Mouse (Mus musculus): ENCODE results near the gene Samd10. TPM values are rescaled to one million over a fixed set of nuclear protein-coding genes. Genes with fewer than 3 reads are reported as not detected.

Samd10 gene
- total and polyA plus RNA-seq, 2 experiments, result 0.55 to 4.6 TPM

DNA sequence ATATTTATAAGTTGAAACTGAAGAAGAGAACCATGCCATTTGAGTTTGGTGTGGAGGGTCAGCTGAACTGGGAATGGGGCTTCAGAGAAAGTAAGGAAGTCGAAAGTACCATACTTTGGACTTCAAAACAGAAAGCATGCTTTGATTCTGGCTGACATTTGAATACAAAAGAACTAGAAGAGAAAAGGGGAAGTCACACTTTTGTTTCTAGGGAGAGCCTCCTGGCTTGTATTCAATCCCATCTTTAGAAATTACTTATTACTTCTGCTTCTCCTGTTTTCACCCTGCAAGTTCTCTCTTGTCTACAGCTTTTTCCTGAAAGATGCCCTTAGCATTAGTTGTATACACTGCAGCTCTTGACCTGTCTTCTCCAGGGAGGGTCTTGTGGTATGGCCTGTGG is 50.8 kb downstream of the Samd10 start:
- DNase-seq (ENCODE audit: extremely low read depth, low read depth, low spot score), result no peak
- Histone ChIP-seq H3K36me3 (ENCODE audit: control insufficient read depth, insufficient read depth, low read length) (peaks cover 42% of the 10 kb centered on the region), H3K9ac (ENCODE audit: low read depth, low read length) (no peak overlapping the region), H3K4me1 (ENCODE audit: control insufficient read depth, insufficient read depth, low read length) (no peaks in the 10 kb centered on the region), H3K79me2 (ENCODE audit: control insufficient read depth, insufficient read depth, low read length) (no peaks in the 10 kb centered on the region), H3K27me3 (ENCODE audit: control insufficient read depth, insufficient read depth, low read length) (no peaks in the 10 kb centered on the region), H3K4me3 (ENCODE audit: insufficient read depth, low read depth, low read length) (no peak overlapping the region), H3K27ac (replicated peaks; ENCODE audit: insufficient read depth, low read depth, low read length) (no peak overlapping the region)
- WGBS, result 81% methylated on average over 1 of the region's 1 CpGs
- TF ChIP-seq CTCF (IDR thresholded peaks at IDR 0.05; ENCODE audit: low read depth, low read length) (no peak), POLR2A (IDR thresholded peaks at IDR 0.05; ENCODE audit: extremely low read depth, insufficient read depth, low read length) (no peak)

DNA sequence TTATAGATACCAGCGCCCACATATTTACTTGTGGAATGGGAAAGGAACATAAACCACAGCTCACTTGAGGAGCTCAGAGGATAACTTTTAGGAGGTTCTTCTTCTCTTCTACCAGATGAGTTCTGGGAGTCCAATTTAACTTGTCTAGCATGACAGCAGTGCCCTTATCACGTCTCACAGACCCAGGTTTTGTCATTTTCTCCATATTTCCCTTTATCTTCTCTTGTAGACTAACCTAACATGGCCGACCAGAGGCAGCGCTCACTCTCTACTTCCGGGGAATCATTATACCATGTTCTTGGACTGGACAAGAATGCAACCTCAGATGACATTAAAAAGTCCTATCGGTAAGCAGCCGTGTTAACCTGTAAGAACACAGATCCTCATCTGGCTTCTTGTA is 52.9 kb downstream of the Samd10 start:
- no peak overlapping the region for H3K4me3 ChIP-seq (ENCODE audit: insufficient read depth, low read depth, low read length)
- H3K9ac ChIP-seq (ENCODE audit: low read depth, low read length), result no peak overlapping the region
- WGBS, result 96% methylated on average over 7 of the region's 7 CpGs
- peaks cover 34% of the 10 kb centered on the region for H3K36me3 ChIP-seq (ENCODE audit: control insufficient read depth, insufficient read depth, low read length)
- H3K79me2 ChIP-seq (ENCODE audit: control insufficient read depth, insufficient read depth, low read length), result peaks cover 7% of the 10 kb centered on the region; the same call in 1 of the 2 replicates
- TF ChIP-seq CTCF (IDR thresholded peaks at IDR 0.05; ENCODE audit: low read depth, low read length) (no peak), POLR2A (IDR thresholded peaks at IDR 0.05; ENCODE audit: extremely low read depth, insufficient read depth, low read length) (no peak)
- no peaks in the 10 kb centered on the region for H3K27me3 ChIP-seq (ENCODE audit: control insufficient read depth, insufficient read depth, low read length)
- H3K4me1 ChIP-seq (ENCODE audit: control insufficient read depth, insufficient read depth, low read length), result no peaks in the 10 kb centered on the region
- DNase-seq (ENCODE audit: extremely low read depth, low read depth, low spot score), result no peak
- no peak overlapping the region for H3K27ac ChIP-seq (replicated peaks; ENCODE audit: insufficient read depth, low read depth, low read length)

Other genes with a start within 250 kb of the Samd10 start
- 17.9 and 18.9 TPM in 2 replicates for gene Zgpat, start 234.3 kb downstream of the Samd10 start, total RNA-seq (2014; rRNA removed)
- gene Zgpat, start 234.3 kb downstream of the Samd10 start, polyA plus RNA-seq (2012; rRNA removed), result 18.2 and 22.5 TPM in 2 replicates
- 10.1 and 14.2 TPM in 2 replicates for gene Arfrp1, start 233.8 kb downstream of the Samd10 start, total RNA-seq (2014; rRNA removed)
- gene Arfrp1, start 233.8 kb downstream of the Samd10 start, polyA plus RNA-seq (2012; rRNA removed), result 11.9 and 15.0 TPM in 2 replicates
- gene Lime1, start 219.1 kb downstream of the Samd10 start, total RNA-seq (2014; rRNA removed), result 9.7 and 11.3 TPM in 2 replicates
- gene Lime1, start 219.1 kb downstream of the Samd10 start, polyA plus RNA-seq (2012; rRNA removed), result 22.2 and 36.9 TPM in 2 replicates
- 5.2 and 5.3 TPM in 2 replicates for gene Zbtb46, start 139.8 kb downstream of the Samd10 start, total RNA-seq (2014; rRNA removed)
- gene Zbtb46, start 139.8 kb downstream of the Samd10 start, polyA plus RNA-seq (2012; rRNA removed), result 2.4 and 2.8 TPM in 2 replicates
- gene Abhd16b, start 106.0 kb downstream of the Samd10 start, total RNA-seq (2014; rRNA removed), result not detected in 2 replicates
- gene Abhd16b, start 106.0 kb downstream of the Samd10 start, polyA plus RNA-seq (2012; rRNA removed), result not detected in 2 replicates
- gene Tpd52l2, start 102.1 kb downstream of the Samd10 start, total RNA-seq (2014; rRNA removed), result 26.2 and 27.1 TPM in 2 replicates
- gene Tpd52l2, start 102.1 kb downstream of the Samd10 start, polyA plus RNA-seq (2012; rRNA removed), result 18.8 and 23.0 TPM in 2 replicates
- 20.2 and 23.8 TPM in 2 replicates for gene Dnajc5, start 78.7 kb downstream of the Samd10 start, total RNA-seq (2014; rRNA removed)
- 28.6 and 30.7 TPM in 2 replicates for gene Dnajc5, start 78.7 kb downstream of the Samd10 start, polyA plus RNA-seq (2012; rRNA removed)
- gene Uckl1, start 14.3 kb downstream of the Samd10 start, total RNA-seq (2014; rRNA removed), result 28.1 and 30.9 TPM in 2 replicates
- gene Uckl1, start 14.3 kb downstream of the Samd10 start, polyA plus RNA-seq (2012; rRNA removed), result 49.1 and 90.1 TPM in 2 replicates
- 24.3 and 27.3 TPM in 2 replicates for gene Prpf6, start 7.3 kb downstream of the Samd10 start, total RNA-seq (2014; rRNA removed)
- gene Prpf6, start 7.3 kb downstream of the Samd10 start, polyA plus RNA-seq (2012; rRNA removed), result 11.1 and 13.4 TPM in 2 replicates
- 9.5 and 15.1 TPM in 2 replicates for gene Zfp512b, start 6.4 kb downstream of the Samd10 start, total RNA-seq (2014; rRNA removed)
- 16.9 and 28.0 TPM in 2 replicates for gene Zfp512b, start 6.4 kb downstream of the Samd10 start, polyA plus RNA-seq (2012; rRNA removed)
- not detected in 2 replicates for gene Gm29797, start 57.8 kb upstream of the Samd10 start, total RNA-seq (2014; rRNA removed)
- not detected in 2 replicates for gene Gm29797, start 57.8 kb upstream of the Samd10 start, polyA plus RNA-seq (2012; rRNA removed)
- gene Sox18, start 72.4 kb upstream of the Samd10 start, total RNA-seq (2014; rRNA removed), result 1.4 and 2.9 TPM in 2 replicates
- 8.0 and 9.8 TPM in 2 replicates for gene Sox18, start 72.4 kb upstream of the Samd10 start, polyA plus RNA-seq (2012; rRNA removed)
- 1.1 and 1.4 TPM in 2 replicates for gene Tcea2, start 81.1 kb upstream of the Samd10 start, total RNA-seq (2014; rRNA removed)
- gene Tcea2, start 81.1 kb upstream of the Samd10 start, polyA plus RNA-seq (2012; rRNA removed), result 1.8 and 2.8 TPM in 2 replicates
- 1.5 and 3.2 TPM in 2 replicates for gene Rgs19, start 94.8 kb upstream of the Samd10 start, total RNA-seq (2014; rRNA removed)
- gene Rgs19, start 94.8 kb upstream of the Samd10 start, polyA plus RNA-seq (2012; rRNA removed), result 4.5 and 7.8 TPM in 2 replicates
- not detected in 2 replicates for gene Lkaaear1, start 99.2 kb upstream of the Samd10 start, total RNA-seq (2014; rRNA removed)
- not detected in 2 replicates for gene Lkaaear1, start 99.2 kb upstream of the Samd10 start, polyA plus RNA-seq (2012; rRNA removed)
- 0.13 TPM in 1 of 2 replicates, not detected in the other for gene Oprl1, start 115.8 kb upstream of the Samd10 start, total RNA-seq (2014; rRNA removed)
- 0.06 TPM in 1 of 2 replicates, not detected in the other for gene Oprl1, start 115.8 kb upstream of the Samd10 start, polyA plus RNA-seq (2012; rRNA removed)
- not detected in 2 replicates for gene Myt1, start 164.1 kb upstream of the Samd10 start, total RNA-seq (2014; rRNA removed)
- gene Myt1, start 164.1 kb upstream of the Samd10 start, polyA plus RNA-seq (2012; rRNA removed), result not detected in 2 replicates
- gene Pcmtd2, start 238.6 kb upstream of the Samd10 start, total RNA-seq (2014; rRNA removed), result 39.2 and 39.5 TPM in 2 replicates
- gene Pcmtd2, start 238.6 kb upstream of the Samd10 start, polyA plus RNA-seq (2012; rRNA removed), result 17.1 and 19.4 TPM in 2 replicates

Data from liver, adult 2 months (tissue).